Mouse (Mus musculus) midbrain, postnatal 0 days (tissue): ENCODE measurements around the gene Zfc3h1. TPM values are rescaled to one million over a fixed set of nuclear protein-coding genes. Genes with fewer than 3 reads are reported as not detected.
A peak's percentile ranks its signal among the peaks of the same experiment; 100 is the strongest.

ENCODE experiments used
- ATAC-seq: fragments of 200-750 bp; cut with Nextera tagmentation; 2 replicates; pipeline ENCODE4 v1.8.0; 2017; ENCODE audit warnings: moderate number of reproducible peaks, mild to moderate bottlenecking, moderate TSS enrichment, moderate library complexity; ENCODE audit not compliant: low FRiP score
- DNase-seq: peaks from one replicate; pipeline ENCODE4 v3.0.0-alpha.2; 2015; ENCODE audit warnings: low spot score
- H3K27ac ChIP-seq: fragments of 300-500 bp; sonication (generic); 2 replicates; pipeline ENCODE4 v1.5.1; 2014; ENCODE audit warnings: low read depth, mild to moderate bottlenecking, low read length, mixed read lengths
- H3K27me3 ChIP-seq: fragments of 300-500 bp; sonication (generic); 2 replicates; pipeline ENCODE4 v1.6.1; 2014; ENCODE audit warnings: low read length, control low read depth, mixed read lengths; ENCODE audit not compliant: insufficient read depth
- H3K36me3 ChIP-seq: fragments of 300-500 bp; sonication (generic); 2 replicates; pipeline ENCODE4 v1.6.1; 2014; ENCODE audit warnings: low read length, control low read depth, mixed read lengths; ENCODE audit not compliant: insufficient read depth
- H3K4me1 ChIP-seq: fragments of 300-500 bp; sonication (generic); 2 replicates; pipeline ENCODE4 v1.6.1; 2014; ENCODE audit warnings: mild to moderate bottlenecking, control low read depth, antibody characterized with exemption, low read length, mixed read lengths; ENCODE audit not compliant: insufficient read depth
- H3K4me2 ChIP-seq: fragments of 300-500 bp; sonication (generic); 2 replicates; pipeline ENCODE4 v1.6.1; 2014; ENCODE audit warnings: low read depth, mild to moderate bottlenecking, low read length, mixed read lengths; ENCODE audit not compliant: poor library complexity, severe bottlenecking
- H3K4me3 ChIP-seq: fragments of 300-500 bp; sonication (generic); 2 replicates; pipeline ENCODE4 v1.5.1; 2014; ENCODE audit warnings: low read depth, mild to moderate bottlenecking, low read length, moderate library complexity
- H3K9ac ChIP-seq: fragments of 300-500 bp; sonication (generic); replicated peaks from 2 replicates; pipeline ENCODE4 v1.6.1; 2014; ENCODE audit warnings: mild to moderate bottlenecking, low read length, moderate library complexity, mixed read lengths; ENCODE audit not compliant: poor library complexity, severe bottlenecking
- H3K9me3 ChIP-seq: fragments of 300-500 bp; sonication (generic); 2 replicates; pipeline ENCODE4 v1.6.1; 2016; ENCODE audit warnings: low read length, control low read depth
- CTCF ChIP-seq: IDR thresholded peaks from 2 replicates; pipeline ENCODE4 v1.5.1; 2016; ENCODE audit warnings: antibody characterized with exemption, mild to moderate bottlenecking
- WGBS: fragments of 180-500 bp; shearing (Covaris S2); extraction: QIAGEN DNeasy Blood & Tissue Kit; methylation state at CpG from one replicate; pipeline ENCODE4 v1.1.7; 2014; 5-methylcytosine and 5-hydroxymethylcytosine counted together
- polyA plus RNA-seq: library from polyadenylated mRNA; unstranded; fragments of >200 nt; fragmentation: Nextera tagmentation; extraction: Ambion mirVana; gene quantifications from 2 replicates; pipeline ENCODE4 v1.2.1, GENCODE M21; 2015
- total RNA-seq: library from RNA; depleted of rRNA; stranded (reverse); fragments of >200 nt; gene quantifications from 2 replicates; pipeline ENCODE4 v1.2.3, GENCODE M21; 2014; rRNA removed

The Zfc3h1 gene
- total and polyA plus RNA-seq, 2 experiments from 2014 or later, result 10.6 to 43.2 TPM

DNA sequence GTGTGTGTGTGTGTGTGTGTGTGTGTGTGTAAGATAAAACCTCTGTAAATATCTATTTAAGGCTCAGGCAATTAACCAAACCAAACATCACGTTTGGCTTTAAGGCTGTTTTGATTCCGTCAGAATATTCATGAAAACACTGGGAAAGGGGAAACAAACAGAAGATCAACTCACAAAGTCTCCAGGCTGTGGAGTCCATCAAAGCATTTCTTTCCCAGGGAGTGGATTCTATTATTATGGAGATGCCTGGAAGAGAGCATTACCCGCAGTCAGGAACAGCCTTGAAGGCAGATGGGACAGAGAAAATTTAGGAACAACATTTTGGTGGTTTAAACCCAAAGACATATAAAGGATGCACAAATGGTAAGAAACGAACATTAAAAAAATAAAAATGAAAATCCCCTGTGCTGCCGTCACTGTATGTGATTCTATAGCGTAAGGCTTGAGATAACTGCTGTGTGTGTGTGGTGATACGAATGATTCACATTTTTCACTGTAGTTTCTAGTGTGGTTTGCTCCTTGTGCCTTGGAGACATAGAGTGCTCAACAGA, 90.3 kb downstream of the Zfc3h1 start:
- no peak for ATAC-seq
- peaks cover 3% of the 10 kb centered on the region; the same call in 1 of the 2 replicates for H3K4me1 ChIP-seq
- H3K9me3 ChIP-seq, result no peaks in the 10 kb centered on the region
- no peaks in the 10 kb centered on the region for H3K27me3 ChIP-seq
- 49% methylated on average over 7 of the region's 7 CpGs for WGBS
- H3K4me3 ChIP-seq, result no peak overlapping the region
- DNase-seq, result no peak
- TF ChIP-seq CTCF, result no peak
- no peaks in the 10 kb centered on the region for H3K36me3 ChIP-seq
- no peak overlapping the region for H3K27ac ChIP-seq
- no peak overlapping the region for H3K9ac ChIP-seq
- no peak overlapping the region for H3K4me2 ChIP-seq

DNA sequence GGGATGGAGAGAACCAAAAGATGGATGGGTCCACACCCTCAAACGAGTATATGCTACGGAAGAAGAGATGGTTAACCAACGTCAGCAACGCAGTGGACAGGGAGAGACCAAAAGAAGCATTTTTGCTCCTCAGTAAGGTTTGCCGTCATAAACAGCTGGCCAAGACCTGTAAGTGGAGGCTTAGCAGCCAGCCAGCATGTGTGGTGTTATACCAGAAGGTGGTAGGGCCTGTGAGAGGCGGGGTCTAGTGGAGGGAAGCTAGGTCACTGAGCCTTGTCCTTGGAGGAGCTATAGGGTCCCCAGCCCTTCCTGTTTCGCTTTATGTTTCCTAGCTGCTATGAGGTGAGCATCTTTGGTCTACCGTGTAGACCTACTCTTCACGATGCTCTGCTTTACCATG, 91.7 kb downstream of the Zfc3h1 start:
- Histone ChIP-seq H3K27me3 (no peaks in the 10 kb centered on the region), H3K4me2 (no peak overlapping the region), H3K9ac (no peak overlapping the region), H3K4me1 (peaks cover 3% of the 10 kb centered on the region; the same call in 1 of the 2 replicates), H3K4me3 (no peak overlapping the region), H3K9me3 (no peaks in the 10 kb centered on the region), H3K27ac (no peak overlapping the region), H3K36me3 (no peaks in the 10 kb centered on the region)
- WGBS, result 96% methylated on average over 9 of the region's 9 CpGs
- DNase-seq (no peak), ATAC-seq (no peak)
- no peak for TF ChIP-seq CTCF

DNA sequence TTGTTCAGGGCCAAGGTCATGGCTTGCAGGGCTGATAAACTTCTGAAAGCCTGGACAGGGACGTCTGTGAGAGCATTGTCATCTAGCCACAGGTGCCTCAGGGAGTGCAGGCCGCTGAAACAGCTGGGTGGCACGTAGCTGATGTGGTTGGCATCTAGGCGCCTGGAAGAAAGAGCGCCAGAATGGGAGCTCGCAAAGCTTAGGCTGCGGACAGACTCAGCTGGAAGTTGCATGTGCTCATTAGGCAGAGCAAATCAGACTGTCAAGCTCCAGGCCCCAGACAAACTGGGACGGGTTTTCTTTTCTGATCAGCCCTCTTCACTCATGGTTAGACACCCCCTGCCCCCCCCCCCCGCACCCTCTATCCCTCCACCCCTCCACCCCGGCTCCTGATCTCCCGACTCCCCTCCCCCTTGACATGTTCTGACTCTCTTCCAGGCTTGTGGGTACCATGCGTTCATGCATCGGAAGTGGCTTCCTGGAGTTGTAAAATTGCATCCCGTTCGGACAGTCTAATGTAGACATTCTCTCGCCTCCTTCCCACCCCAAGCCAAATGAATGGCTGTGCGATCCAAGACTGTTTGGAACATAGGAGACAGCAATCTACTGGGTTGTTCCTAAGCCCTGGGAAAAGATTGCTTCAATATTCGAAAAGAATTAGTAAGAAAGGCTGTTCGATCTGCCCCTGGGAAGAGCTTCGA, 93.8 kb downstream of the Zfc3h1 start:
- Histone ChIP-seq H3K9ac (0 out of 2 replicates have a peak overlapping the region, but pooled peaks have one; percentile 19), H3K4me2 (peak overlapping the region; percentile 49), H3K27me3 (no peaks in the 10 kb centered on the region), H3K9me3 (no peaks in the 10 kb centered on the region), H3K27ac (no peak overlapping the region), H3K4me3 (peak overlapping the region; percentile 14; the same call in 1 of the 2 replicates), H3K36me3 (no peaks in the 10 kb centered on the region), H3K4me1 (peaks cover 3% of the 10 kb centered on the region; the same call in 1 of the 2 replicates)
- TF ChIP-seq CTCF, result no peak
- 9% methylated on average over 19 of the region's 20 CpGs for WGBS
- DNase-seq (peak; percentile 46), ATAC-seq (peak; percentile 34; the same call in 1 of the 2 replicates)

Other genes with a start within 250 kb of the Zfc3h1 start
- 9.0 and 16.7 TPM in 2 replicates for gene Tph2, start 199.9 kb upstream of the Zfc3h1 start, total RNA-seq
- 7.5 and 9.1 TPM in 2 replicates for gene Tph2, start 199.9 kb upstream of the Zfc3h1 start, polyA plus RNA-seq
- 6.5 and 11.0 TPM in 2 replicates for gene Tbc1d15, start 133.5 kb upstream of the Zfc3h1 start, total RNA-seq
- 27.2 and 28.3 TPM in 2 replicates for gene Tbc1d15, start 133.5 kb upstream of the Zfc3h1 start, polyA plus RNA-seq
- 30.2 and 44.0 TPM in 2 replicates for gene Rab21, start 69.4 kb upstream of the Zfc3h1 start, total RNA-seq
- gene Rab21, start 69.4 kb upstream of the Zfc3h1 start, polyA plus RNA-seq, result 9.8 and 11.4 TPM in 2 replicates
- 22.1 and 29.0 TPM in 2 replicates for gene Tmem19, start 22.5 kb upstream of the Zfc3h1 start, total RNA-seq
- gene Tmem19, start 22.5 kb upstream of the Zfc3h1 start, polyA plus RNA-seq, result 36.6 and 37.4 TPM in 2 replicates
- gene Thap2, start 516 bp upstream of the Zfc3h1 start, total RNA-seq, result 10.4 and 12.2 TPM in 2 replicates
- 9.1 and 9.9 TPM in 2 replicates for gene Thap2, start 516 bp upstream of the Zfc3h1 start, polyA plus RNA-seq
- gene A930009A15Rik, start 185.0 kb downstream of the Zfc3h1 start, total RNA-seq, result 0.85 TPM in 1 of 2 replicates, not detected in the other
- gene A930009A15Rik, start 185.0 kb downstream of the Zfc3h1 start, polyA plus RNA-seq, result 1.5 and 2.1 TPM in 2 replicates
- gene Lgr5, start 202.8 kb downstream of the Zfc3h1 start, total RNA-seq, result 3.0 and 6.0 TPM in 2 replicates
- 1.5 and 1.8 TPM in 2 replicates for gene Lgr5, start 202.8 kb downstream of the Zfc3h1 start, polyA plus RNA-seq